Mouse (Mus musculus) CH12.LX (cell line): ENCODE data around the gene Cdkl3. TPM values are rescaled to one million over a fixed set of nuclear protein-coding genes. Genes with fewer than 3 reads are reported as not detected.

Experiments
- DNase-seq: peaks from one replicate; pipeline ENCODE4 v3.0.0-alpha.2; 2013; ENCODE audit errors: extremely low read depth
- H3K27ac ChIP-seq: 2 replicates; pipeline ENCODE4 v1.5.1; 2012; ENCODE audit warnings: low read depth, mild to moderate bottlenecking, control low read depth, moderate library complexity; ENCODE audit not compliant: insufficient read depth
- H3K27me3 ChIP-seq: replicated peaks from 2 replicates; pipeline ENCODE3; 2012; ENCODE audit warnings: inconsistent platforms
- H3K36me3 ChIP-seq, 2 experiments: replicated peaks in 1 of 2; 2 replicates each; pipeline versions ENCODE3 to v1.6.1; 2012; ENCODE audit warnings: inconsistent platforms in 1 of 2, low read length in 1 of 2, mild to moderate bottlenecking in 1 of 2, mixed read lengths in 1 of 2, moderate library complexity in 1 of 2; ENCODE audit not compliant: control insufficient read depth in 1 of 2, insufficient read depth in 1 of 2
- H3K4me1 ChIP-seq, 2 experiments: 2 replicates each; pipeline ENCODE4 v1.6.1; 2012; ENCODE audit warnings: inconsistent platforms in 1 of 2, moderate library complexity in 1 of 2; ENCODE audit not compliant: insufficient read depth in 2 of 2, control insufficient read depth in 1 of 2
- H3K4me2 ChIP-seq: 2 replicates; pipeline ENCODE4 v1.6.1; 2012; ENCODE audit warnings: low read depth, mild to moderate bottlenecking, control low read depth; ENCODE audit not compliant: poor library complexity, insufficient read depth, severe bottlenecking
- H3K4me3 ChIP-seq, 3 experiments: fragments of 150-350 bp in 1 of 3; sonication (generic) in 1 of 3; replicated peaks in 1 of 3; 2 replicates each; pipeline versions ENCODE3 to v1.5.1; 2011 to 2012; ENCODE audit warnings: low read depth in 2 of 3, low read length in 2 of 3, mild to moderate bottlenecking in 2 of 3, moderate library complexity in 2 of 3, control low read depth in 1 of 3, improper control_type of control experiment in 1 of 3, inconsistent platforms in 1 of 3, mixed read lengths in 1 of 3; ENCODE audit not compliant: poor library complexity in 1 of 3
- H3K79me2 ChIP-seq: replicated peaks from 2 replicates; pipeline ENCODE4 v1.6.1; 2012; ENCODE audit warnings: mild to moderate bottlenecking, moderate library complexity; ENCODE audit not compliant: control insufficient read depth, poor library complexity, insufficient read depth, severe bottlenecking; ENCODE audit errors: extremely low read depth
- H3K9ac ChIP-seq: 2 replicates; pipeline ENCODE4 v1.6.1; 2012; ENCODE audit warnings: low read depth, mild to moderate bottlenecking, control low read depth, moderate library complexity; ENCODE audit not compliant: insufficient read depth
- H3K9me3 ChIP-seq: replicated peaks from 2 replicates; pipeline ENCODE3; 2012; ENCODE audit warnings: low read length, inconsistent platforms, mixed read lengths
- CHD2 ChIP-seq: IDR thresholded peaks from 2 replicates; pipeline ENCODE4 v1.6.1; 2011; ENCODE audit warnings: low read length, improper control_type of control experiment
- CTCF ChIP-seq, 2 experiments: IDR thresholded peaks in 1 of 2; conservative IDR thresholded peaks in 1 of 2; 2 replicates each; pipeline ENCODE4 v1.5.1; 2011 to 2012; ENCODE audit warnings: low read depth in 2 of 2, low read length in 2 of 2, improper control_type of control experiment in 1 of 2, inconsistent platforms in 1 of 2, mild to moderate bottlenecking in 1 of 2, moderate library complexity in 1 of 2
- E2F4 ChIP-seq: IDR thresholded peaks from 2 replicates; pipeline ENCODE4 v1.6.1; 2011; ENCODE audit warnings: low read depth, low read length, improper control_type of control experiment; ENCODE audit not compliant: insufficient replicate concordance
- EP300 ChIP-seq: IDR thresholded peaks from 2 replicates; pipeline ENCODE4 v1.6.1; 2011; ENCODE audit warnings: low read length, improper control_type of control experiment
- ETS1 ChIP-seq: conservative IDR thresholded peaks from 2 replicates; pipeline ENCODE4 v1.6.1; 2012; ENCODE audit warnings: low read depth, mild to moderate bottlenecking, inconsistent platforms, low read length, improper control_type of control experiment, moderate library complexity
- GABPA ChIP-seq: IDR thresholded peaks from 2 replicates; pipeline ENCODE4 v1.6.1; 2012; ENCODE audit warnings: low read depth, low read length, improper control_type of control experiment, inconsistent platforms; ENCODE audit not compliant: insufficient replicate concordance
- JUN ChIP-seq: IDR thresholded peaks from 2 replicates; pipeline ENCODE4 v1.6.1; 2011; ENCODE audit warnings: low read depth, mild to moderate bottlenecking, low read length, improper control_type of control experiment, moderate library complexity; ENCODE audit not compliant: insufficient read depth
- MAX ChIP-seq: IDR thresholded peaks from 2 replicates; pipeline ENCODE4 v1.6.1; 2011; ENCODE audit warnings: low read length, improper control_type of control experiment
- NRF1 ChIP-seq: IDR thresholded peaks from 2 replicates; pipeline ENCODE4 v1.6.1; 2014; ENCODE audit warnings: low read depth, mild to moderate bottlenecking, inconsistent platforms, low read length, improper control_type of control experiment, moderate library complexity
- PAX5 ChIP-seq: IDR thresholded peaks from 2 replicates; pipeline ENCODE4 v1.6.1; 2012; ENCODE audit warnings: low read length, inconsistent platforms, mixed read lengths
- RAD21 ChIP-seq: IDR thresholded peaks from 2 replicates; pipeline ENCODE4 v1.6.1; 2011; ENCODE audit warnings: low read depth, mild to moderate bottlenecking, low read length, improper control_type of control experiment, moderate library complexity
- SIN3A ChIP-seq: IDR thresholded peaks from 2 replicates; pipeline ENCODE4 v1.6.1; 2012; ENCODE audit warnings: low read length, improper control_type of control experiment, inconsistent platforms
- SMC3 ChIP-seq: IDR thresholded peaks from 2 replicates; pipeline ENCODE4 v1.6.1; 2011; ENCODE audit warnings: low read depth, low read length, improper control_type of control experiment
- TBP ChIP-seq: conservative IDR thresholded peaks from 2 replicates; pipeline ENCODE4 v1.6.1; 2011; ENCODE audit warnings: low read depth, low read length, improper control_type of control experiment
- TCF12 ChIP-seq: IDR thresholded peaks from 2 replicates; pipeline ENCODE4 v1.6.1; 2014; ENCODE audit warnings: low read depth, mild to moderate bottlenecking, inconsistent platforms, low read length, improper control_type of control experiment
- UBTF ChIP-seq: IDR thresholded peaks from 2 replicates; pipeline ENCODE4 v1.6.1; 2012; ENCODE audit warnings: low read depth, mild to moderate bottlenecking, inconsistent platforms, low read length, improper control_type of control experiment, moderate library complexity
- USF1 ChIP-seq: IDR thresholded peaks from 2 replicates; pipeline ENCODE4 v1.6.1; 2014; ENCODE audit warnings: low read depth, mild to moderate bottlenecking, inconsistent platforms, low read length, improper control_type of control experiment
- ZKSCAN1 ChIP-seq: IDR thresholded peaks from 2 replicates; pipeline ENCODE4 v1.6.1; 2012; ENCODE audit warnings: low read depth, inconsistent platforms, low read length, improper control_type of control experiment, borderline replicate concordance
- ZNF384 ChIP-seq: IDR thresholded peaks from 2 replicates; pipeline ENCODE4 v1.6.1; 2012; ENCODE audit warnings: low read depth, low read length, improper control_type of control experiment, inconsistent platforms
- dilution Hi-C: fragments of 300-500 bp; cut with MboI; formaldehyde crosslinking; loops from 2 replicates; pipeline ENCODE4 v1.14.3; 2020; ENCODE audit warnings: low sequenced_read_pairs; ENCODE audit not compliant: extremely low pct_unique_long_range_greater_than_20kb, extremely low pct_ligation_motif_present
- in situ Hi-C: fragments of 300-500 bp; cut with MboI; formaldehyde crosslinking; loops from 3 replicates; pipeline ENCODE4 v1.14.3; 2019; ENCODE audit warnings: low sequenced_read_pairs, low pct_ligation_motif_present, low pct_unique_long_range_greater_than_20kb, mixed read lengths
- polyA plus RNA-seq: library from polyadenylated mRNA; unstranded; fragments of >175 nt; gene quantifications from 2 replicates; pipeline ENCODE4 v1.2.1, GENCODE M21; 2012; ENCODE audit warnings: low read depth; ENCODE audit not compliant: insufficient read length
- total RNA-seq, 2 experiments: library from RNA; depleted of rRNA; stranded (reverse); fragments of 300-350 nt in 1 of 2; fragments of >200 nt in 1 of 2; gene quantifications; 2 replicates each; pipeline ENCODE4 v1.2.3; 2012 to 2014

The Cdkl3 gene
- total and polyA plus RNA-seq, 3 experiments = 4.4 to 9.7 (median 8.0) TPM

- peak; percentile 89 for TF ChIP-seq EP300
- no peak; the same call in none of the 2 replicates for TF ChIP-seq SIN3A
- TF ChIP-seq GABPA = no peak
- peak; percentile 49 for TF ChIP-seq USF1
These were observed 72.0 kb downstream of the Cdkl3 start (continued) for GRCm38 (mm10) chr11:52075794-52076633.

GRCm38 (mm10) chr11:52076742-52077352 lies 72.8 kb downstream of the Cdkl3 start:
- H3K4me2 ChIP-seq = no peak overlapping the region
- H3K9me3 ChIP-seq = no peaks in the 10 kb centered on the region
- H3K4me1 ChIP-seq = peaks cover 24 to 61% of the 10 kb centered on the region in 2 experiments
- peak; percentile 40 for DNase-seq
- in situ Hi-C loops = no loop called here
- TF ChIP-seq RAD21 (peak; percentile 34), SMC3 (peak; percentile 41; the same call in 1 of the 2 replicates), ZKSCAN1 (no peak), MAX (no peak), TBP (no peak), JUN (no peak), CTCF (conservative IDR thresholded peaks at IDR 0.05 in 1 of 2, IDR thresholded peaks at IDR 0.05 in 1 of 2; ENCODE audit: low read depth in 2 of 2, low read length in 2 of 2) (peak; percentile 19 to 59; a peak in 2 of 4 replicates)
- H3K27ac ChIP-seq = 0 out of 2 replicates have a peak overlapping the region, but pooled peaks have one; percentile 5
- H3K9ac ChIP-seq = no peak overlapping the region
- dilution Hi-C loops = no loop called here
- H3K27me3 ChIP-seq = no peaks in the 10 kb centered on the region
- H3K4me3 ChIP-seq = no peak overlapping the region
- no peaks in the 10 kb centered on the region for H3K36me3 ChIP-seq
- no peaks in the 10 kb centered on the region for H3K79me2 ChIP-seq

GRCm38 (mm10) chr11:52077939-52078338 lies 73.9 kb downstream of the Cdkl3 start:
- Histone ChIP-seq H3K9me3 (no peaks in the 10 kb centered on the region), H3K79me2 (no peaks in the 10 kb centered on the region), H3K4me3 (no peak overlapping the region), H3K27ac (no peak overlapping the region), H3K4me1 (peaks cover 24 to 61% of the 10 kb centered on the region in 2 experiments), H3K9ac (no peak overlapping the region), H3K36me3 (no peaks in the 10 kb centered on the region), H3K4me2 (no peak overlapping the region), H3K27me3 (no peaks in the 10 kb centered on the region)
- TF ChIP-seq E2F4 = no peak
- no peak for TF ChIP-seq TCF12
- TF ChIP-seq PAX5 = no peak
- TF ChIP-seq ETS1 = no peak
- TF ChIP-seq CTCF (conservative IDR thresholded peaks at IDR 0.05 in 1 of 2, IDR thresholded peaks at IDR 0.05 in 1 of 2; ENCODE audit: low read depth in 2 of 2, low read length in 2 of 2) = no peak
- TF ChIP-seq UBTF = no peak
- no peak for TF ChIP-seq CHD2
- TF ChIP-seq NRF1 = no peak
- no peak for TF ChIP-seq ZNF384
- TF ChIP-seq ZKSCAN1 = no peak
- TF ChIP-seq SMC3 = no peak
- no peak for TF ChIP-seq RAD21
- no peak for DNase-seq
- dilution Hi-C loops = no loop called here
- in situ Hi-C loops = no loop called here
